Mouse (Mus musculus): ENCODE results near the gene Upk1a. TPM values are rescaled to one million over a fixed set of nuclear protein-coding genes. Genes with fewer than 3 reads are reported as not detected.

Gene Upk1a
- polyA plus RNA-seq, 1 experiment from 2014 or later = 1.5 TPM

DNA sequence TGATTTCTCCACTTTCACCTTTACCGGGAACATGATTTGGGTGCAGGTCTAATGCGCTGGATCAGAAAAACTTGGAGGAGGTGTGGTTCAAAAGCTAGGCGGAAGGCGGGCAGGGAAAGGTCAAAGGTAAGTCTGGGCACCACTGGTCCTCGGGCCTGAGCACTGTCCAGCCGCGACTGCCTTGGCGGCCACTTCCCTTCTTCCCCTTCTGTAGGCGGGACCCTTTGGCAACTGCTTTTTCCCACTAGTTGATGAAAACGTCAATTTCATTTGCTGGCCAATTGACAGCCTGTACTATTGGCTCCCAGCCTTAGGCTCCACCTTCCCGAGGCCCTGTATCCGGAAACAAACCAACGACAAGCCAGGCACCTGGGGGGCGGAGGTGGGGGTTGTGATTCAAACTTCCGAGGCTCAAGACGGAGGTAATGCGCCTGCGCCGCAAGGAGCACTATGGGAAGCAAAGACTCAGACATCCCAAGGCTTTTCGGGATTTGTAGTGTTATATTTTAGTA is 53.1 kb downstream of the Upk1a start, which contains the start of gene Lin37:
Gene Lin37 (minus strand): TSS at position 396 of the 512 bp plus-strand sequence.
- whole genome bisulfite sequencing = under 1% methylated on average over 20 of the region's 20 CpGs
- peaks cover 17% of the 10 kb centered on the region for H3K4me1 ChIP-seq (replicated peaks; ENCODE audit: control insufficient read depth, insufficient read depth, low read length)
- peaks cover 21% of the 10 kb centered on the region for H3K36me3 ChIP-seq (ENCODE audit: control insufficient read depth, insufficient read depth, low read length)

GRCm38 (mm10) chr7:30558656-30559442 is 53.8 kb downstream of the Upk1a start:
- DNase-seq (ENCODE audit: low spot score) (no peak), ATAC-seq (replicated peaks; ENCODE audit: low FRiP score) (peak; percentile 7; the same call in 1 of the 2 replicates)
- Histone ChIP-seq H3K27ac (ENCODE audit: low read depth, low read length) (peak overlapping the region; percentile 62; the same call in 1 of the 2 replicates), H3K4me2 (peak overlapping the region; percentile 75), H3K9ac (ENCODE audit: low read depth, low read length) (peak overlapping the region; percentile 72), H3K36me3 (ENCODE audit: control insufficient read depth, insufficient read depth, low read length) (peaks cover 21% of the 10 kb centered on the region), H3K9me3 (ENCODE audit: control insufficient read depth, low read length) (no peaks in the 10 kb centered on the region), H3K4me3 (ENCODE audit: low read depth, low read length) (peak overlapping the region; percentile 75), H3K27me3 (replicated peaks; ENCODE audit: control insufficient read depth, insufficient read depth, low read length) (no peaks in the 10 kb centered on the region), H3K4me1 (replicated peaks; ENCODE audit: control insufficient read depth, insufficient read depth, low read length) (peaks cover 11% of the 10 kb centered on the region)
- 11% methylated on average over 12 of the region's 12 CpGs for WGBS

More for the DNA sequence above, 53.1 kb downstream of the Upk1a start, which contains the start of gene Lin37:
- no peaks in the 10 kb centered on the region for H3K27me3 ChIP-seq (replicated peaks; ENCODE audit: control insufficient read depth, insufficient read depth, low read length)
- DNase-seq (ENCODE audit: low spot score) (peak; percentile 86), ATAC-seq (replicated peaks; ENCODE audit: low FRiP score) (peak; percentile 81)
- H3K4me3 ChIP-seq (ENCODE audit: low read depth, low read length) = peak within 1 kb of the TSS; percentile 75
- H3K9me3 ChIP-seq (ENCODE audit: control insufficient read depth, low read length) = no peaks in the 10 kb centered on the region
- H3K4me2 ChIP-seq = peak within 1 kb of the TSS; percentile 75
- peak within 1 kb of the TSS; percentile 62; the same call in 1 of the 2 replicates for H3K27ac ChIP-seq (ENCODE audit: low read depth, low read length)
- H3K9ac ChIP-seq (ENCODE audit: low read depth, low read length) = peak within 1 kb of the TSS; percentile 72

GRCm38 (mm10) chr7:30557901-30558514 is 54.6 kb downstream of the Upk1a start:
- no peak overlapping the region; the same call in 1 of the 2 replicates for H3K9ac ChIP-seq (ENCODE audit: low read depth, low read length)
- H3K27ac ChIP-seq (ENCODE audit: low read depth, low read length) = no peak overlapping the region
- 87% methylated on average over 13 of the region's 13 CpGs for WGBS
- H3K4me3 ChIP-seq (ENCODE audit: low read depth, low read length) = peak overlapping the region; percentile 75
- H3K4me1 ChIP-seq (replicated peaks; ENCODE audit: control insufficient read depth, insufficient read depth, low read length) = peaks cover 17% of the 10 kb centered on the region
- peaks cover 21% of the 10 kb centered on the region for H3K36me3 ChIP-seq (ENCODE audit: control insufficient read depth, insufficient read depth, low read length)
- no peaks in the 10 kb centered on the region for H3K27me3 ChIP-seq (replicated peaks; ENCODE audit: control insufficient read depth, insufficient read depth, low read length)
- ATAC-seq (replicated peaks; ENCODE audit: low FRiP score) (no peak), DNase-seq (ENCODE audit: low spot score) (no peak)
- peak overlapping the region; percentile 75 for H3K4me2 ChIP-seq
- no peaks in the 10 kb centered on the region for H3K9me3 ChIP-seq (ENCODE audit: control insufficient read depth, low read length)

GRCm38 (mm10) chr7:30556894-30557536 is 55.6 kb downstream of the Upk1a start:
- Histone ChIP-seq H3K4me3 (ENCODE audit: low read depth, low read length) (0 out of 2 replicates have a peak overlapping the region, but pooled peaks have one; percentile 2), H3K4me1 (replicated peaks; ENCODE audit: control insufficient read depth, insufficient read depth, low read length) (peaks cover 21% of the 10 kb centered on the region), H3K4me2 (no peak overlapping the region), H3K36me3 (ENCODE audit: control insufficient read depth, insufficient read depth, low read length) (peaks cover 21% of the 10 kb centered on the region), H3K9ac (ENCODE audit: low read depth, low read length) (no peak overlapping the region), H3K27ac (ENCODE audit: low read depth, low read length) (no peak overlapping the region), H3K9me3 (ENCODE audit: control insufficient read depth, low read length) (no peaks in the 10 kb centered on the region), H3K27me3 (replicated peaks; ENCODE audit: control insufficient read depth, insufficient read depth, low read length) (no peaks in the 10 kb centered on the region)
- DNase-seq (ENCODE audit: low spot score) (no peak), ATAC-seq (replicated peaks; ENCODE audit: low FRiP score) (no peak)
- 92% methylated on average over 18 of the region's 18 CpGs for WGBS

GRCm38 (mm10) chr7:30553810-30554584 is 58.6 kb downstream of the Upk1a start:
- H3K4me3 ChIP-seq (ENCODE audit: low read depth, low read length) = peak overlapping the region; percentile 67
- H3K4me2 ChIP-seq = peak overlapping the region; percentile 98
- no peak for ATAC-seq (replicated peaks; ENCODE audit: low FRiP score)
- H3K27ac ChIP-seq (ENCODE audit: low read depth, low read length) = no peak overlapping the region
- H3K27me3 ChIP-seq (replicated peaks; ENCODE audit: control insufficient read depth, insufficient read depth, low read length) = no peaks in the 10 kb centered on the region
- no peaks in the 10 kb centered on the region for H3K9me3 ChIP-seq (ENCODE audit: control insufficient read depth, low read length)
- H3K9ac ChIP-seq (ENCODE audit: low read depth, low read length) = peak overlapping the region; percentile 82
- H3K36me3 ChIP-seq (ENCODE audit: control insufficient read depth, insufficient read depth, low read length) = peaks cover 21% of the 10 kb centered on the region
- 84% methylated on average over 22 of the region's 22 CpGs for WGBS
- peaks cover 21% of the 10 kb centered on the region for H3K4me1 ChIP-seq (replicated peaks; ENCODE audit: control insufficient read depth, insufficient read depth, low read length)
- DNase-seq (ENCODE audit: low spot score) = no peak

Small RNAs within 50 kb of the gene (microRNA-seq; reads per million reads assigned to microRNA genes)
- not detected for gene Mir3569 (ENCODE audit: borderline number of aligned reads)

Other genes starting within 250 kb of the Upk1a start
- 60.6 and 61.9 TPM in 2 replicates for gene Tyrobp, start 199.1 kb downstream of the Upk1a start, polyA plus RNA-seq (2014; fragmentation: Nextera tagmentation; extraction: Ambion mirVana)
- gene Hcst, start 193.0 kb downstream of the Upk1a start, polyA plus RNA-seq (2014; fragmentation: Nextera tagmentation; extraction: Ambion mirVana) = 2.2 and 2.9 TPM in 2 replicates
- gene Nfkbid, start 191.1 kb downstream of the Upk1a start, polyA plus RNA-seq (2014; fragmentation: Nextera tagmentation; extraction: Ambion mirVana) = 1.8 and 3.6 TPM in 2 replicates
- gene Aplp1, start 167.3 kb downstream of the Upk1a start, polyA plus RNA-seq (2014; fragmentation: Nextera tagmentation; extraction: Ambion mirVana) = 18.4 and 19.1 TPM in 2 replicates
- gene Kirrel2, start 155.2 kb downstream of the Upk1a start, polyA plus RNA-seq (2014; fragmentation: Nextera tagmentation; extraction: Ambion mirVana) = 0.22 and 0.95 TPM in 2 replicates
- gene Nphs1, start 154.5 kb downstream of the Upk1a start, polyA plus RNA-seq (2014; fragmentation: Nextera tagmentation; extraction: Ambion mirVana) = 0.26 and 0.27 TPM in 2 replicates
- 19.0 and 19.5 TPM in 2 replicates for gene Prodh2, start 119.2 kb downstream of the Upk1a start, polyA plus RNA-seq (2014; fragmentation: Nextera tagmentation; extraction: Ambion mirVana)
- gene Arhgap33, start 77.8 kb downstream of the Upk1a start, polyA plus RNA-seq (2014; fragmentation: Nextera tagmentation; extraction: Ambion mirVana) = 7.1 and 7.5 TPM in 2 replicates
- 3.9 and 5.4 TPM in 2 replicates for gene Hspb6, start 60.7 kb downstream of the Upk1a start, polyA plus RNA-seq (2014; fragmentation: Nextera tagmentation; extraction: Ambion mirVana)
- gene Proser3, start 60.5 kb downstream of the Upk1a start, polyA plus RNA-seq (2014; fragmentation: Nextera tagmentation; extraction: Ambion mirVana) = 10.7 and 13.0 TPM in 2 replicates
- gene Lin37, start 53.0 kb downstream of the Upk1a start, polyA plus RNA-seq (2014; fragmentation: Nextera tagmentation; extraction: Ambion mirVana) = 38.7 and 41.0 TPM in 2 replicates
- gene U2af1l4, start 49.5 kb downstream of the Upk1a start, polyA plus RNA-seq (2014; fragmentation: Nextera tagmentation; extraction: Ambion mirVana) = 71.0 and 73.1 TPM in 2 replicates
- 6.8 and 8.0 TPM in 2 replicates for gene Gm49396, start 49.5 kb downstream of the Upk1a start, polyA plus RNA-seq (2014; fragmentation: Nextera tagmentation; extraction: Ambion mirVana)
- 85.2 and 102 TPM in 2 replicates for gene Psenen, start 49.2 kb downstream of the Upk1a start, polyA plus RNA-seq (2014; fragmentation: Nextera tagmentation; extraction: Ambion mirVana)
- 3.1 and 3.7 TPM in 2 replicates for gene Igflr1, start 47.4 kb downstream of the Upk1a start, polyA plus RNA-seq (2014; fragmentation: Nextera tagmentation; extraction: Ambion mirVana)
- 7.4 and 11.4 TPM in 2 replicates for gene Kmt2b, start 24.1 kb downstream of the Upk1a start, polyA plus RNA-seq (2014; fragmentation: Nextera tagmentation; extraction: Ambion mirVana)
- 0.25 and 0.62 TPM in 2 replicates for gene Zbtb32, start 13.9 kb downstream of the Upk1a start, polyA plus RNA-seq (2014; fragmentation: Nextera tagmentation; extraction: Ambion mirVana)
- 809 and 909 TPM in 2 replicates for gene Cox6b1, start 13.3 kb upstream of the Upk1a start, polyA plus RNA-seq (2014; fragmentation: Nextera tagmentation; extraction: Ambion mirVana)
- 0.16 and 0.17 TPM in 2 replicates for gene Etv2, start 23.0 kb upstream of the Upk1a start, polyA plus RNA-seq (2014; fragmentation: Nextera tagmentation; extraction: Ambion mirVana)
- gene Rbm42, start 37.5 kb upstream of the Upk1a start, polyA plus RNA-seq (2014; fragmentation: Nextera tagmentation; extraction: Ambion mirVana) = 101 TPM in 2 replicates
- 64.3 and 65.6 TPM in 2 replicates for gene Haus5, start 52.1 kb upstream of the Upk1a start, polyA plus RNA-seq (2014; fragmentation: Nextera tagmentation; extraction: Ambion mirVana)
- not detected in 2 replicates for gene Pmis2, start 58.8 kb upstream of the Upk1a start, polyA plus RNA-seq (2014; fragmentation: Nextera tagmentation; extraction: Ambion mirVana)
- gene 2200002J24Rik, start 86.1 kb upstream of the Upk1a start, polyA plus RNA-seq (2014; fragmentation: Nextera tagmentation; extraction: Ambion mirVana) = 0.53 TPM in 1 of 2 replicates, not detected in the other
- gene Atp4a, start 99.4 kb upstream of the Upk1a start, polyA plus RNA-seq (2014; fragmentation: Nextera tagmentation; extraction: Ambion mirVana) = 1.5 and 1.9 TPM in 2 replicates
- gene Tmem147, start 116.7 kb upstream of the Upk1a start, polyA plus RNA-seq (2014; fragmentation: Nextera tagmentation; extraction: Ambion mirVana) = 168 and 181 TPM in 2 replicates
- gene Gapdhs, start 130.8 kb upstream of the Upk1a start, polyA plus RNA-seq (2014; fragmentation: Nextera tagmentation; extraction: Ambion mirVana) = 0.31 and 0.44 TPM in 2 replicates
- gene Sbsn, start 138.6 kb upstream of the Upk1a start, polyA plus RNA-seq (2014; fragmentation: Nextera tagmentation; extraction: Ambion mirVana) = 0.07 and 0.21 TPM in 2 replicates
- not detected in 2 replicates for gene Dmkn, start 150.9 kb upstream of the Upk1a start, polyA plus RNA-seq (2014; fragmentation: Nextera tagmentation; extraction: Ambion mirVana)
- not detected in 2 replicates for gene Krtdap, start 175.0 kb upstream of the Upk1a start, polyA plus RNA-seq (2014; fragmentation: Nextera tagmentation; extraction: Ambion mirVana)
- 0.36 and 0.47 TPM in 2 replicates for gene Ffar2, start 210.9 kb upstream of the Upk1a start, polyA plus RNA-seq (2014; fragmentation: Nextera tagmentation; extraction: Ambion mirVana)
- not detected in 2 replicates for gene Ffar3, start 243.3 kb upstream of the Upk1a start, polyA plus RNA-seq (2014; fragmentation: Nextera tagmentation; extraction: Ambion mirVana)
- not detected in 2 replicates for gene Ffar1, start 248.7 kb upstream of the Upk1a start, polyA plus RNA-seq (2014; fragmentation: Nextera tagmentation; extraction: Ambion mirVana)

Data from liver, embryonic 11.5 days (tissue).